Mouse (Mus musculus) megakaryocyte, adult 5-6 weeks (primary cell): ENCODE measurements at regions not wholly inside any gene's neighbourhood (a gene's known extent, or its start where the extent isn't known, plus 50 kb on each side); places are given as distances from the start of the nearest gene placed in this dataset.

ENCODE experiments used
- ATAC-seq: 2 replicates; pipeline ENCODE4 v1.8.0; 2016; ENCODE audit warnings: mild to moderate bottlenecking, inconsistent platforms; ENCODE audit not compliant: poor library complexity, severe bottlenecking

DNA sequence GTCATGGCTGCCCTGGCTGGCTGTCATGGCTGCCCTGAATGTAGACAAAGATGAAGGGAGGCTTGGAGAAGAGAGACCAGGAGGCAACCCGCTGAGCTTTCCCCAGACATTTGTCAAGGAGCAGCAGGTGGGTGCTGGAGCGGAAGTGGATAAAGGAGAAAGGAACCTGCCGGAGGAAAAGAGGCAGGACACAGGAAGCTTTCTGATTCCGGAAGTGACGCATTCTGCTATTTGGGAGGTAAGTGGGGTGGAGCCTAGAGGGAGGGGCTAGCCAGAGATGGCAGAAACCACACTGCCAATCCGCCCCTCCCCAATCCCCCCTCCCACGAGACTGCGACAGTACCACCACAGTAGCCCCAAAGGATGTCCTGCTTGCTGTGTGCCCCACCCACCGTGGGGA lies 80.1 kb downstream of the Gm572 start:
- ATAC-seq, result no peak

DNA sequence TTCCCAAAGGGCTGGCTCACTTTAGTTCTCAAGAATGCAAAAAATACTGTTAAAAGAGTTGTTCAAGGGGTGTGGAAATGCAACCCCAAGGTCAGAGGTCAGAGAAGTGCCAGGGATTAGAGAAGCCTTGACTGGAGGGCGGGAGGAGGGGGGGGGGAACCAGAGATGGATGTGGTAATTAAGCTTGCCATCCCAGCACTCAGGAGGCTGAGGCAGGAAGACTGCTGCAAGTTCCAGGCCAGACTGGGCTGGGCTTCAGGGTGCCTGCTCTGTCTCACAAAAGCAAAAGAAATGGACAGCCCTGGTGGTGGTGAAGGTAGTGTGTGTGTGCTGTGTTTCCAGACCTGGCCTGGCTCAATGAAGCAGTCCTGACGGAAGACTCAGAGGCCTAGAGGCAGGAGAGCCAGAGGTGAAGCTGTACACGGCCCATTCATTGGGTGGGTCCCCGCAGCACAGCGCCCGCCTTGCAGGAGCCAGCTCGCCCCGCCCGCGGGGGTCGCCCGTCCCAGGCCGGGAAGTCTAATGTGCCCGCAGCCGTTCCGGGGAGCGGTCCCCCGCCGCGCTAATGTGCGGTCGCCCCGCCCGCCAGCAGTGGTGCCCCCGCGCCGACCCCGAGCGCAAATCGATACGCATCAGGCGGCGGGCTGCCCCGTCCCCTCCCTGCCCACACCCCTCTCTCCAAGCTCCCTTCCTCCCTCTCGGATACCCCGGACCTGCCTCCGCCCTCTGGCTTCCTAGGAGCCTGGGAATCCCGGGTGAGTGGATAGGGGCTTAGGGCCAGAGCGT lies 80.1 kb upstream of the Casz1 start:
- no peak for ATAC-seq

DNA sequence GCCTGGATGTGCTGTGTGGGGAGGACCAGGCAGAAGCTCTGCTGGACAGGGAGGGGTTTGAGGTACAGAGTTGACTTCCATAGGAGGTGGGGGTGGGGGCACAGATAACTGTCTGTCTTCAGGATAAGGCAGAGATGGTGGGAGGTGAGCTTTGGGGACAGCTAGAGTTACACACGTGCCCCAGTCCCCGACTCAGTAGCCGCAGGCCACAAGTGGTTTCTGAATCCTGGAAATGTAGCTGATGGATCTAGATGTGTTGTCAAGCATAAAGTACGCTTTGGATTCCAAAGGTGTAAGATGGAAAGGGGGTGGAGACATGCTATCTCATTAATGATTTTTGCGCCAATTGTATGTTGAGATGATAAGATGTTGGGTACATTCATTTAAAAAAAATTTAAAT lies 75.4 kb upstream of the Casz1 start:
- no peak for ATAC-seq

DNA sequence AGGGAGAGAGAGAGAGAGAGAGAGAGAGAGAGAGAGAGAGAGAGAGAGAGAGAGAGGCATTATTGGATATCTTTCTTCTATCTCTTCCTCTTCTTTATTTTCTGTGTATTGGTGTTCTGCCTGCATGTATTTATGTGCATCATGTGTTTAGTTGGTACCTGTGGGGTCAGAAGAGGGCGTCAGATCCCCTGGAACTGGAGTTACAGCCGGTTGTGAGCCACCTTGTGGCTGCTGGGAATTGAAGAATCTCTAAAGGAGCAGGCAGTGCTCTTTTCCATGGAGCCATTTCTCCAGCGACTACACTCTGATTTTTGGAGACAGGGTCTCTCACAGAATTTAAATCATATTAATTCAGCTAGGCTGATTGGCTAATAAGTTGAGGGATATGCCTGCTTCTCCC lies 72.6 kb upstream of the Casz1 start:
- ATAC-seq, result no peak

DNA sequence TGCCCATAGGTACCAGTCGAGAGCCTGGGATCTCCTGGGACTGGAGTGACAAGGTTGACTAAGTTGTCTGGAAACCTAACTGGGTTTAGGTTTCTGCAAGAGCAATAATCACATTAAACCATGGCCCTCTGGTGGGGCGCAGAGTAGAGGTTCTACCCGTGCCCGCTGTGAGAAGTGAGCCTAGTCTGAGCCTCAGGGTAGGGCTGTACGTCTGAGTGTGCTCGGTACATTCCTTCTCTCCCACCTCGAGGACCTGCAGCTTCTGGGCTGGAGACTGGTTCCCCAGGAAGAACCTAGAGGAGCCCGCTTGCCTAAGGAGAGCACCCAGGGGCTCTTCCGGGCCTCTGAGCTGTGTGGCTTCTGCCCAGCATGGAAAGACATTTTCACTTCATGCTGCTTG lies 70.2 kb upstream of the Casz1 start:
- ATAC-seq, result no peak

DNA sequence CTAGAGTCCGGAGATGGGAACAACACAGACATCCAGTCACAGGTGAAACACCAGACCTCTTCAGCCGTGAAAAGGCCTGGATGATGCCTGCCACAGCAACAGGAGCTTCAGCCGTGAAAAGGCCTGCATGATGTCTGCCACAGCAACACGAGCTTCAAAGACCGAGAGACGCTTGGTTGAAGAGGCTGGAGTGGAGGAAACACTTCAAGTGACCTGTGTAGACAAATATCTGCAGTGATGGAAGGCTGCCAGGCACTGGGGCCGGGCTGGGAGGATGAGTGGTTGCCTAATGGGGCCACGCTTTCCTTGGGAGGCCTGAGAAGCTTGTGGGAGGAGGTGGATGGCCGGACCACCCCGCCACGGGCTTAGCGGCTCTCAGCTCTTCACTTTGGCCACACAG lies 69.7 kb upstream of the Casz1 start:
- no peak for ATAC-seq

DNA sequence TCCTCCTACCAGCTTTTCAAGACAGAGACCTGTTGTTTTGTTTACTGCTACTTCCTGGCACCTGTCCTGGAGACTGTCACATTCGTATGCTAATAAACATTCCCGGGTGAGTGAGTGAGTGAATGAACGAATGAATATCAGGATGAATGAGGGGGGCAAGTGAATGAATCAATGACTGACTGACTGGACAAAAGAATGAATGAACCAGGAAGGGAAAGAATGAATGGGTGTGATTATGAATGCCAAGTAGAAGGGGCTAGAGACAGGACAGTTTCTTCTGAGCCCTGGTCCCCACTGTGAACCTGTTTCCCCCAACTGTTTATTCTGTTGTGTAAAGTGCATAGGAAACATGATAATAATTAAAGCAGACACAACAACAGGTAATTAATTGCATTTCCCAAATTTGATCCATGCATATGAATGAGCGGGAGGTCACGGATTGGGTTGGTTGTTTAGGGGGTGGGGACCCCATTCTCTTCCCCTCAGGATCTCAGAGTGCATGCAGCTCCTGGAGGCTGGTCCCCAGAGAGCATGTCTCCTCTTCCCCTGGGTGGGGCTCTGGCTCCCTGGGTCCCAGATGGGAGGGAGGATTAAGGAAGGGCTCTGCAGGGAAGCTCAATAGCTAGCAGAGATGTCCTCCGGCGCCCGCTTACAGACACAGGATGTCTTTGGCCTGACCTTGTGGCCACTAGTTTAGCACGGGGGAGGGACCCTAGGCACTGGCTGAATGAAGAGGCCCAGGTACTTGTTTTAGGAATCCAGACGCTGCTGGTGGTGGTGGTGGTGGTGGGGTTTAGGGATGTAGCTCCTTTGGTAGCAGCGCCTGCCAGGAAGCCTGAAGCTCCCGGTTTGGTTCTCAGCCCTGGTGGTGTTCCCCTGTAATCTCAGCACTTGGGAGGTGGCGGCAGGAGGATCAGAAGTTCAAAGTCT lies 65.4 kb upstream of the Casz1 start:
- no peak for ATAC-seq

DNA sequence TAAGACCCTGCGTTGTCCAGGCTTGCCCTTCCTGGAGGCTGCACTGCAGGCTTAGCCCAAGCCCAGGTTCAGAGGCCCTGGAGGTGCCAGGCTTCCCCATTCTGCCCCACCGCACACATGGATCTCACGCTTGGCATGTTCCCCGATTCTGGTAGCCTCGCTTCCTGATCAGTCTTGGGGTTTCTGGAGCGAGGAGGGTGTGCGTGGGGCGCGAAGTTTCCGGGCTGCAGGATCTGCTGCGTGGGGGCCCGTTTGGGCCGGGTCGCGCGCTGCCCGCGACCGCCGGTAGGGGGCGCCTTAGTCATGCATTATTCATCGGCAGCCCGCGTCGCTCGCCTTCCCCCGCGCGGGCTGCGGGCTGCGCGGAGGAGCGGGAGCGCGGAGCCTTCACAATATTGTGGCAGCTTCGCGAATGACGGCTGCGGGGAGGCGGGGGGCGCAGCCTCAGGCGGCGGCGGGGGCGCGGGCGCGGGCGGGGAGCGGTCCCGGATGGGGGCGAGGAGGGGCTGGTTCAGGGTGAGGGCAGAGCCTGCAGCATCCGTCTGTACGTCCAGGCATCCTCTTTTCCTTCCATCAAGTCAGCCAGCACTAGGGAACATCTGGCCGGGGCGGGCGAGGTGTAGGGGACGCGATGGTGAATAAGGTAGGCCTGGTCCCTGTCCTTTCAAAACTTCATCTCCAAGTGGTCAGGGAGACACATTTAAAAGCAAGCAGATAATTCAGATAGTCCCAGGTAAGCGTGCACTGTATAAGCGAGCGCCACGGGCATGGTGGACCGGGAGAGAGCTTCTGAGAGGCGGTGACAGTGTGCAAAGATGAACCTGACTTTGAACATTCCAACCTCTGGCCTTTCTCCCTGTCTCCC lies 61.4 kb upstream of the Casz1 start:
- peak; percentile 91 for ATAC-seq

DNA sequence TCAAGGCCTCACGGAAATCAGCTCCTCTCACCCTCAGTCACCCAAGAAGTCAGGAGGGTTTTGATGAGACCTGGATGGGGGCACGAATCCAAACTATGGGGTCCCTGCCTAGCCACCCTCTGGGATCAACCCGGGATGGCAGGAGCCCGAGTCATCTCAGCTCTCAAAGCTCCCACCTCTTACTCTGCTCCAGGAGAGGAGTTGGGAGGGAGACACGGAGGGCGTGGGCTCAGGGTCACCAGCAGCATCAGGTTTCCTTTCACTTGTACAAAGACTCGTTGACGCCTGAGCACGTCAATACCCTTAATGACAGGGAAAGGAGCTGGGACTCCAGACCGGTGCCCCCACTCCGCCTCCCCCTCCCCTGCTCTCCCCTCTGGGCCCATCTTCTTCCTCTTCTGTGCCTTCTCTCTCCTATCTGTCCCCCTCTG lies 60.8 kb upstream of the Casz1 start:
- ATAC-seq, result no peak

DNA sequence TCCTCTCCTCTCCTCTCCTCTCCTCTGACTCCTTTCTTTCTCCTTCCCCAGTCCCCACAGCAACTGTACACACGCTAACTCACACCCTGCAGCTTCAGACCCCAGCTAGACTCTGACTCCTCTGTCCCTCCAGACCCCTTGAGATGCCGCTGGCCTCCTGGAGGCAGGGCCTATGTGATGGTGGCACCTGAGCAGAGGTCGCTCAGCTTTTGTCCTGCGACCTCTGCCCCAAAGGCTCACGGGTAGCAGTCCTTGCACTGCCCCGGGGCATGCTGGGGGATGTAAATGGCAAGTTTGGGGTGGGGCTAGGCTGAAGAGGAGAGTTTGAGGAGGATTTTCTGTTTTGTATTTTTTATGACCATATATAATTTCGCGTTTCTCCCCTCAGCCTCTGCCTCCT lies 60.2 kb upstream of the Casz1 start:
- ATAC-seq, result no peak

DNA sequence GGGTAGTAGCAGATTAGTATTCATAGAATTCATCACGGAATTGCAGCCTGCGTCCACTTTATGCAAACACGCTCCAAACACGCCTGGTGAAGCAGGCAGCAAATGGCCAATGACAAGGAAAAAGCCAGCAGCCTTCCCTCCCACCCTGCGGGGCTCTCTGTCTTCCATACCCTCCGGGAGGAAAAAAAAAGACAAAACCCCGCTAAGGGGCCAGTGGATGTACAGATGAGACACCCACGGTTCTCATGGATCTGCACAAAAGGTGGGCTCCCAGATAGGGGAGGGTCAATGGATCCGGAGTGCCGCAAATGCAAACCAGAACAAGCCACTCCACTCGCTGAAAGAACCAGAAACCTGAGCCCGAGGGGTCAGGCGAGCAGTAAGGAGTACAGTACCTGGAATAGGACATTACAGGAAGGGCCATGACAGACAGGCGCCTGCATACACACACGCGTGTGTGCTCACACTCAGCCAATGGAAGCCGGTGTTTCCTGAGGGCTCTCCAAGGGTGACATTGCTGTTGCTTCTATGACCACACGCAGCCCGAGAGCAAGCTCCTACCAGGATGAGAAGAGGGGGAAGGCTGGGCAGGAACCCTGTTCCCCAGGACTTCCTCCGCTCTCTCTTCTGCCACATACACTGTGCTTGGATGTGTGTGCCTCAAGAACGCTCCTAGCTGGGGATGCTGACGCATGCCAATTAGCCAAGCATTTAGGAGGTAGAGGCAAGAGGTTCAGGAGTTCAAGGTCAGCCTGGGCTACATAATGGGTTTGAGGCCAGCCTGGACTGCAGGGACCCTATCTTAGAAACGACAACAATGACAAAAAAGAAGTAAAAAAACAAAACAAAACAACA lies 57.5 kb upstream of the Casz1 start:
- no peak for ATAC-seq

DNA sequence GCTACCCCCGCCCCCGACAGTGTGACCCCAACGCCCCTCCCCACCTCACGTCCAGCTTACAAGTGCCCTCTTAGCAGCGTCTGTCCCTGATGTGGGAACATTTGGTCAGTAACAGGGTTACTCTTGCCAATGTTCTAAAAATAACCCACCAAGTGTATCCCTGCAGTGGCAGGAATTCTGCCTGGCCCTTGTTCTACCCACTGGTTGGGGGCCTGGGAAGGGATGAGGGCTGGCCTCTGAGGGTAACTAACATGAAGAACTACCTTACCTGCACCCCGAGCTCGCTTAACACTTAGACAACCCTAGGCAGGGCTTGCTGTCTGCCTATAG lies 56.9 kb upstream of the Casz1 start:
- no peak for ATAC-seq

DNA sequence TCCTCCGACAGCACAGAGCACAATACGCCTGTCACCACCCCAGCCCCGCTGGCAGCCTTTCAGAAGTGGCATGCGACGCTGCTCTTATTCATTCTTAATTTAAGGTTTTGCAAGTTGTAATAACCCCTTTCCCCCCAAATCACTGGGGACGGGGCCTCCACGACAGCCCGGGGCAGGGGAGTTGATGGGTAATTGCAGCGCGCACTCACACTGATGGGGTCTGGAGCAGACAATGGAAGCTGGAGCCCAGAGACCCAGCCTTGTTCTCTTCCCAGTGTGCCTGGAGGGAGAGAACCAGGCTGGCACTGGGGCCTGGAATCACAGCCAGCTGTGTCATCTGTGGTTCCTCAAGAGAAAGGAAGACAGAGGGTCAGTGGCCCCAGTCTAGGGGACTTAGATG lies 54.2 kb upstream of the Casz1 start:
- ATAC-seq, result no peak

DNA sequence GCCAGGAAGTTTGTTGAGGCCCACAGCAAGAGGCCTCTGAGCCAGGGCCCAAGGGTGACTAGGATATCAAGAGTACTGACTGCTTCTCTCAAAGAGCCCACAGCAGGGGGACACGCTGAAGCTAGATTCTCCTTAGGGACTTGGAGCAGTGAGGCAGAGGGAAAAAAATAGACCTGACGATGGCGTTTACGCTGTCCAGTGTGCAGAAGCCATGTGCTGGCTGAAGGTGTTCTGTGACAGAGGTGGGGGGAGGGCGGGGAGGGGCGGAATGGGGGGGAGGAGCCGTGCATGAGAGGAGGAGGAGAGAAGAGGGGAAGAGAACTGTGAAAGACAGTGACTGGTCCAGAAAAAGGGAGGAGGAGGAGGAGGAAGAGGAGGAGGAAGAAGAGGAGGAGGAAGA lies 52.6 kb upstream of the Casz1 start:
- ATAC-seq, result no peak

DNA sequence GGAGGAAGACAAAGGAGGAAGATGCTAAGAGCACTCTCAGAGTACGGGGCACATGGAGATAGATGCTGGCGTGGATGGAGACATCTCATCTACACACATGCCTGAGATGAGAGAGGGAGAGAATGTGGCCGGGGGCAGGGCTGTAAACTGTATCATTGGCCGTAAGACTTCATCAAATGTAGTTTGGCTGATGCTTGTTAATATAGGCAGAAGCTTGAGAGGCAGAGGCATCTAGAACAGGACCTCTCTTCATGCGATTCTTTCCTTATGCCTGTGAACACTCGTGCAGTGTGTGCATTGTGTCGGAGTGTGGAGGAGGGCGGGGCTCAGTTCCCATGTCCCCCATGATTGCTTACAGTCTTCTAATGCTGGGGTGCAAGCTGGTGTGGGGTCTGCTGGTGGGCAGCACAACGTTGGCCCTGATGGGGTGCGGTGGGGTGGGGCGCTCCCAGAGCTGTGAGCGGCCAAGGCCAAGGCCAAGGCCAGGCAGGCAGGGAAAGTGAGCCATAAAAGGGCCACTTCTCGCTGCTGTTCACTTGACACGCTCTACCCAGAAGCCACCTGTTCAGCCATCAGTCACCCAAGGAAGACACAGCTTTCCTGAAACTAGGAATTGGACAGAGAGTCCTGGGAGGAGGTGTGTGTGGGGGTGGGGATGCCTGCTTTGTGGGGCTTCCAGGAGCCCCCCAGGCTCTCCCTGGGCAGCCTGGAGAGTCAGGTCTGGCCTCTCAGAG lies 51.7 kb upstream of the Casz1 start:
- ATAC-seq, result no peak

DNA sequence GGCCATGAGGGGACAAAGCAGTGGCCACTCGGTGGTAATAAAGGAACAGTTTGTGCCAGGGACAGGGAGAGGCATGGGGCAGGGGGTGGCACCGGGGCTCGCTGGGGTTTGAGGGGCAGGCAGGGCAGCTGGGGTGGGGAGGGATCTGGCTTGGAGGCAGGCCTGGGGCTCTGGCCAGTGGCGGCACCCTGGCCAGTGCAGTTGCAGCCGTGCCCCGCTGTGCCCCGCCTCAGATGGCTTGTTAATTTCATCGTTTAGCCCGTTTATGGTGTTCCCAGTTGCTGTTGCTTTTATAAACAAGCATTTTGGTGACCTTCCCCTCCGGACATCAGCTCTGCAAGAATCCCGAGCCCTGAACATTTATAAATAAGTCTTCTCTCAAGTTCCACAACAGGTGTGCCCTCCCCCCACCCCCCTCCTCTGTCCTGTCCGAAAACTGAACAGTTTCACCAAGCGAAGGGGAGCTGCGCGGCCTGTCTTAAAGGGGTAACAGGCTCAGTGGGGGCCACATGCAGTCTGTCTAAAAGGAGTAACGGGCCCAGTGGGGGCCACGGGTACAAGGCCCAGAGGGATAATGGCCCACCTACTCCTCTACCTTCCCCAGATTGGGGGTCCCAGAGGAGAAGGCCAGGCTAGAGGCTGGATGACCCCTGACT lies 51.0 kb upstream of the Casz1 start:
- ATAC-seq, result no peak

DNA sequence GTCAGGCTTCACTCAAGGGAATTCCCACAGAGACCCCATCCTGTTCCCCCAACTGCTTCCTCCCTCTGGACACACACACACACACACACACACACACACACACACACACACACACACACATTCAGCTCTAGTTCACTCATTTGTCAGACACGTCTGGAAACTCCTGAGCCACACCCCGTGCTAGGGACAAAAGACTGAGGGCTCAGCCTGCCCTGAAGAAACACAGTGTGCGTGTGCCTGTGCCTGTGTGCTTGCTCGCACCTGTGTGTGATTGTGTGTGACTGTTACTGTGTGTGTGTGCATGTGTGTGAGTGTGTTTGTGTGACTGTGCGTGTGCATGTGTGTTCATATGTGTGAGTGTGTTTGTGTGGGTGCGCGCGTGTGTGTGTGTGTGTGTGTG lies 50.4 kb upstream of the Casz1 start:
- ATAC-seq, result no peak
